Mouse (Mus musculus): ENCODE results near the gene Srr.
A peak's percentile ranks its signal among the peaks of the same experiment; 100 is the strongest.

Srr gene

GRCm38 (mm10) chr11:74925577-74926387, at the start of gene Srr, which contains the start of gene Smg6:
TSS of gene Srr (minus strand) at chr11:74925948.
TSS of gene Smg6 (plus strand) at chr11:74925823.
- Histone ChIP-seq H3K27me3 (ENCODE audit: insufficient read depth, low read length) (no peaks in the 10 kb centered on the region), H3K36me3 (ENCODE audit: insufficient read depth, low read length) (peaks cover 18% of the 10 kb centered on the region), H3K9me3 (ENCODE audit: low read length) (no peaks in the 10 kb centered on the region), H3K4me1 (replicated peaks; ENCODE audit: low read depth, low read length) (peaks cover 43% of the 10 kb centered on the region), H3K4me3 (replicated peaks; ENCODE audit: low read length) (peak within 1 kb of the TSS; percentile 97)
- no peak for TF ChIP-seq CTCF (conservative IDR thresholded peaks at IDR 0.05; ENCODE audit: low read length)
- no peak for TF ChIP-seq POU5F1 (IDR thresholded peaks at IDR 0.05; ENCODE audit: borderline replicate concordance, low read length)
- TF ChIP-seq NANOG (IDR thresholded peaks at IDR 0.05; ENCODE audit: borderline replicate concordance, low read length), result no peak

DNA sequence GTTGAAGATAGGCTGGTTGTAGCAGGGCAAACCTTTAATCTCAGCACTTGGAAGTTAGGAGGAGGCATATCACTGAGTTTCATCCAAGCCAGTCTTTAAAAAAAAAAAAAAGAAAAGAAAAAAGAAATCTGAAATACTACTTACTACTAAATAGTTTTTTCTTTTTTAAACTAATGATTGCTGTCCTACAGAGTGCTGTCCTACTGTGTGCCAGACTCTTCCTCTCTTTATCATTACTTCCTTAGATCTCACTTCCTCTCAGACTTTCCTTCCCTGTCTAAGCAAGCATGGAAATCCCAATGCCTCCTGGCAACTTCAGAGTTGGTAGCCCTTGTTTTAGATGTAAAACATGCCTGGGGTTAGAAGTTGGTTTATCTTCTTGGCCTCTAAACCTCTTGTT, 48.9 kb upstream of the Srr start:
- H3K36me3 ChIP-seq (ENCODE audit: insufficient read depth, low read length), result no peaks in the 10 kb centered on the region
- no peaks in the 10 kb centered on the region for H3K4me1 ChIP-seq (replicated peaks; ENCODE audit: low read depth, low read length)
- H3K27me3 ChIP-seq (ENCODE audit: insufficient read depth, low read length), result no peaks in the 10 kb centered on the region
- no peaks in the 10 kb centered on the region for H3K9me3 ChIP-seq (ENCODE audit: low read length)
- no peak overlapping the region for H3K4me3 ChIP-seq (replicated peaks; ENCODE audit: low read length)
- TF ChIP-seq NANOG (IDR thresholded peaks at IDR 0.05; ENCODE audit: borderline replicate concordance, low read length), result no peak
- TF ChIP-seq CTCF (conservative IDR thresholded peaks at IDR 0.05; ENCODE audit: low read length), result no peak
- TF ChIP-seq POU5F1 (IDR thresholded peaks at IDR 0.05; ENCODE audit: borderline replicate concordance, low read length), result no peak

DNA sequence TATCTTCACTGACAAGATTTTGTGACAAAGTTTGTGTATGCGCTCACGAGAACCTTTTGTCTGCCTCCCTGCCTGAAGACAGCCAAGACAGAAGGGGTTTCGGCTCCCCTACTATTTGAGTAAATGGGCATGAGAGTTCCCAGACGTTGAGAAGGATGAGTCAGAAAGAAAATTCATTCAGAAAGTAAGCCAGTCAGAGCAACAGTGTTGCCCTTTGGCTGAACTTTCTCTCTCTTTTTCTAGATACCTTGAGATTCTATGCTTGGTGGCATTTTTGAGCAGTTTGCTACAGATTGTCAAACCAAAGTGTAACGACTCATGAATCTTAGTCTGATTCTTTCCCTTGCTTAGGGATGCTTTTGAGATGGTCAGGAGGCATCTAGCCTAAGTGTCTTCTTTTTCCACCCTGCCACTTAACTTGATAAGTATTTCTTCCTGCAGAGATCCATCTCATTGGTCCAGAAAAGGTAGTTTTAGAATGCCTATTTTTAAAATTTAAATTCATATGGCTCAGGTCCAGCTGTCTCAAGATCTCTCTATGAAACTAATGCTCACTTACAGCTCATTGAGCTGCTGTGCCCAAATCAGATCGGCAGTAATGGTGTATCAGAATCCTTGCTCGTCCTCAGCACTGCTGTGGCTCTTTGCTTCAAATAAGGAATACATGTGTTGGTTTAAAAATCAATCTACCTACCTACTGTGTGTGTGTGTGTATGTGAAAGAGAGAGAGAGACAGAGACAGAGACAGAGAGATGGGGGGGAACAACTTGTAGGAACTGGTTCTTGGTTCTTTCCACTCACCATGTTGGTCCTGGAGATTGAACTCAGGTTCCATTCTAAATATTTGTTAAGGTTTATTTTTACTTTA, 47.8 kb upstream of the Srr start:
- Histone ChIP-seq H3K4me1 (replicated peaks; ENCODE audit: low read depth, low read length) (no peaks in the 10 kb centered on the region), H3K9me3 (ENCODE audit: low read length) (no peaks in the 10 kb centered on the region), H3K4me3 (replicated peaks; ENCODE audit: low read length) (no peak overlapping the region), H3K36me3 (ENCODE audit: insufficient read depth, low read length) (no peaks in the 10 kb centered on the region), H3K27me3 (ENCODE audit: insufficient read depth, low read length) (no peaks in the 10 kb centered on the region)
- TF ChIP-seq CTCF (conservative IDR thresholded peaks at IDR 0.05; ENCODE audit: low read length), result no peak
- TF ChIP-seq POU5F1 (IDR thresholded peaks at IDR 0.05; ENCODE audit: borderline replicate concordance, low read length), result no peak
- TF ChIP-seq NANOG (IDR thresholded peaks at IDR 0.05; ENCODE audit: borderline replicate concordance, low read length), result no peak

- Histone ChIP-seq H3K36me3 (ENCODE audit: insufficient read depth, low read length) (peaks cover 3% of the 10 kb centered on the region; the same call in 1 of the 2 replicates), H3K4me1 (replicated peaks; ENCODE audit: low read depth, low read length) (no peaks in the 10 kb centered on the region), H3K4me3 (replicated peaks; ENCODE audit: low read length) (no peak overlapping the region), H3K27me3 (ENCODE audit: insufficient read depth, low read length) (no peaks in the 10 kb centered on the region), H3K9me3 (ENCODE audit: low read length) (no peaks in the 10 kb centered on the region)
- TF ChIP-seq CTCF (conservative IDR thresholded peaks at IDR 0.05; ENCODE audit: low read length) (no peak), NANOG (IDR thresholded peaks at IDR 0.05; ENCODE audit: borderline replicate concordance, low read length) (no peak), POU5F1 (IDR thresholded peaks at IDR 0.05; ENCODE audit: borderline replicate concordance, low read length) (no peak)
These were observed 39.8 kb upstream of the Srr start for GRCm38 (mm10) chr11:74965516-74965915.

DNA sequence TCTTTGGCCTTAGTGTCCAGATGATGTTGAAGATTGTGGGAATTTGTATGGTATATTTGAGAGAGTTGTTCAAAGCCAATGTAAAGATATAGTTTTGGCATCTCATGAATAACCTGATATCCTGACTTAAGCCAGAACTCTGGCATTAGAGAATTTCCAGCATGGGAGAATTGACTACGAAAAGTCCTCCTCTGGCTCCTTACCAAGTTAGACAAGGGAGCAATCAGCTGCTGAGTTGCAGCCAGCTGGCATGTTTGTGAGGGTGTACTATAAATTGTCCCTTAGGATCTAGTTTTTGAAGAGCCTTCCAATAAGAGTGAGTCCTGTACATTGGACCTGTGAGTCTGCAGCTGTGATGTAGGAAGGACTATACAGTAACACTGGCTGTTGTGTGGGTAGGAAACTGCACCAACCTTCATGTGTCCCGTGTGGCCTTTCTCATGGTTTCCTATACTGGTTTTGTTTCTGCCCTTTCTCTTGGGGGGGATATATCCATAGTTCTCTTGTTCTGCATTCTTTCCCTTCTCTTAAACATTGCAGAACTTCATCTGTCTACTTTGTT, 37.2 kb upstream of the Srr start:
- H3K27me3 ChIP-seq (ENCODE audit: insufficient read depth, low read length), result no peaks in the 10 kb centered on the region
- TF ChIP-seq NANOG (IDR thresholded peaks at IDR 0.05; ENCODE audit: borderline replicate concordance, low read length) (no peak), POU5F1 (IDR thresholded peaks at IDR 0.05; ENCODE audit: borderline replicate concordance, low read length) (no peak), CTCF (conservative IDR thresholded peaks at IDR 0.05; ENCODE audit: low read length) (no peak)
- no peak overlapping the region for H3K4me3 ChIP-seq (replicated peaks; ENCODE audit: low read length)
- no peaks in the 10 kb centered on the region for H3K4me1 ChIP-seq (replicated peaks; ENCODE audit: low read depth, low read length)
- peaks cover 3% of the 10 kb centered on the region; the same call in 1 of the 2 replicates for H3K36me3 ChIP-seq (ENCODE audit: insufficient read depth, low read length)
- H3K9me3 ChIP-seq (ENCODE audit: low read length), result no peaks in the 10 kb centered on the region

DNA sequence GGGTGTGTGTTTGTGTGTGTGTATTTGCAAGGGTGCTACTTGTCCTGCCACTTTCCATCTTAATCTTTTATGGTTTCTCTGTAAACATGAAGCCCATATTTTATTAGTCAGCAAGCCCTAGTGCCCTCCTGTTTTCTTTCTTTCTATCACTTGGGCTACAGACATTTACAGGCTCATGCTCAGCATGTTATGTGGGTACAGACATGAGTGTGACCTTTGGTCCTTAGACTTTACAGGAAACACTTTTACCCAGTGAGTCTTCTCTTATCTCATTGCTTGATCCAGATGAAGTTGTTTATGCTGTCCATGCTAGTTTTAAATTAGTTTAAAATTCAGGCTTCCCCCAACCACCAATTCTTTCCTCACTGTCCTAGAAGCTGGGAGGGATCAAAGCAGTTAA, 36.2 kb upstream of the Srr start:
- Histone ChIP-seq H3K9me3 (ENCODE audit: low read length) (no peaks in the 10 kb centered on the region), H3K4me3 (replicated peaks; ENCODE audit: low read length) (no peak overlapping the region), H3K27me3 (ENCODE audit: insufficient read depth, low read length) (no peaks in the 10 kb centered on the region), H3K36me3 (ENCODE audit: insufficient read depth, low read length) (peaks cover 8% of the 10 kb centered on the region), H3K4me1 (replicated peaks; ENCODE audit: low read depth, low read length) (no peaks in the 10 kb centered on the region)
- TF ChIP-seq CTCF (conservative IDR thresholded peaks at IDR 0.05; ENCODE audit: low read length) (no peak), NANOG (IDR thresholded peaks at IDR 0.05; ENCODE audit: borderline replicate concordance, low read length) (no peak), POU5F1 (IDR thresholded peaks at IDR 0.05; ENCODE audit: borderline replicate concordance, low read length) (no peak)

- Histone ChIP-seq H3K36me3 (ENCODE audit: insufficient read depth, low read length) (peaks cover 11% of the 10 kb centered on the region), H3K4me1 (replicated peaks; ENCODE audit: low read depth, low read length) (peaks cover 12% of the 10 kb centered on the region), H3K27me3 (ENCODE audit: insufficient read depth, low read length) (no peaks in the 10 kb centered on the region), H3K4me3 (replicated peaks; ENCODE audit: low read length) (no peak overlapping the region), H3K9me3 (ENCODE audit: low read length) (no peaks in the 10 kb centered on the region)
- TF ChIP-seq CTCF (conservative IDR thresholded peaks at IDR 0.05; ENCODE audit: low read length) (no peak), POU5F1 (IDR thresholded peaks at IDR 0.05; ENCODE audit: borderline replicate concordance, low read length) (no peak)
These were observed 34.3 kb upstream of the Srr start for GRCm38 (mm10) chr11:74960031-74960551.

GRCm38 (mm10) chr11:74959501-74959900, 33.8 kb upstream of the Srr start:
- peaks cover 18% of the 10 kb centered on the region for H3K4me1 ChIP-seq (replicated peaks; ENCODE audit: low read depth, low read length)
- no peaks in the 10 kb centered on the region for H3K9me3 ChIP-seq (ENCODE audit: low read length)
- no peak for TF ChIP-seq CTCF (conservative IDR thresholded peaks at IDR 0.05; ENCODE audit: low read length)
- no peak for TF ChIP-seq POU5F1 (IDR thresholded peaks at IDR 0.05; ENCODE audit: borderline replicate concordance, low read length)
- TF ChIP-seq NANOG (IDR thresholded peaks at IDR 0.05; ENCODE audit: borderline replicate concordance, low read length), result no peak
- H3K4me3 ChIP-seq (replicated peaks; ENCODE audit: low read length), result no peak overlapping the region
- no peaks in the 10 kb centered on the region for H3K27me3 ChIP-seq (ENCODE audit: insufficient read depth, low read length)
- peaks cover 14% of the 10 kb centered on the region for H3K36me3 ChIP-seq (ENCODE audit: insufficient read depth, low read length)
